In the genomic region with DNA sequence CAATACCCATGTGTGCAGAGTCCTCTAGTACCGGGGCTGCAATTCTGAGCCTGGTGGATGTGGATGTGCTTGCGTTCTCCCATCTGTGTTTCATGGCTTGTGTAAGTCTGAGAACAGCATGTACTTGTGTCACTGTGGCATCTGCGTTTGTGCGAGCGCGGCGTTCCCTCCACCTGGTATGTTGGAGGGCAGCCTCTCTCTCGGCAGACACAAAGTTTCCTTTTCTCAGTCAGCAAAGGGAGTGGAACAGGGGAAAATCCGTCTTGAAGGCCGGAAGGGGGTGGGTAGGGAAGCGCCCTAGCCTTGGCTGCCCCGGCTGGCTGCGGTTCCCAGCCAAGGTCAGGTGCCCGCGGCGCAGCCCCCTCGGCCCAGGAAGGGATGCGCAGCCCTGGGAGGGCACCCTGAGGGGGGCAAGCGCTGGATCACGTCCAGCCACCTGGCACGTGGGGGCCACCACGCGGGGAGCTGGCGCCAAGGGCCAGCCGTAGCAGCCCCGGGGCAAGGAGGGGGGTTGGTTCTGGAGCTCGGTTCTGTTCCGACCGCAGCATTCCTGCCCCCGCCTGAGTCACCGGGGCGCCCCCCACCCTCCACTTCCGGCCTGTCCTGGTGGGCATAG, we compare ENCODE assay signal across 8 mouse cellular contexts. TPM values are rescaled to one million over a fixed set of nuclear protein-coding genes. Genes with fewer than 3 reads are reported as not detected.
A peak's percentile ranks its signal among the peaks of the same experiment; 100 is the strongest.
DNase-seq lines count a peak whose midpoint lies in the region; ATAC-seq and TF ChIP-seq lines count a peak whose summit lies in the region.

No protein-coding gene starts in this region.

- H3K4me1 ChIP-seq in kidney, postnatal 0 days (replicated peaks; ENCODE audit: insufficient read depth, low read length) = peaks cover 19% of the 10 kb centered on the region
- H3K4me1 ChIP-seq in liver, embryonic 14.5 days (replicated peaks; ENCODE audit: control insufficient read depth in 2 of 2, insufficient read depth in 2 of 2, low read length in 1 of 2) = peaks cover 0 to 22% of the 10 kb centered on the region in 2 experiments; a peak in 2 of 4 replicates
- peaks cover 6% of the 10 kb centered on the region; the same call in 1 of the 2 replicates for H3K4me1 ChIP-seq in neural tube, embryonic 14.5 days (ENCODE audit: control insufficient read depth, insufficient read depth, low read length)

- peak overlapping the region; percentile 27 for H3K4me3 ChIP-seq in kidney, postnatal 0 days (replicated peaks; ENCODE audit: low read depth, low read length)
- peak overlapping the region in 1 of 2 experiments; percentile 35; a peak in 2 of 4 replicates for H3K4me3 ChIP-seq in liver, embryonic 14.5 days (ENCODE audit: insufficient read depth in 1 of 2, low read depth in 2 of 2, low read length in 2 of 2)
- peak overlapping the region; percentile 29 for H3K4me3 ChIP-seq in neural tube, embryonic 14.5 days (ENCODE audit: low read depth, low read length)

- H3K9me3 ChIP-seq in kidney, postnatal 0 days (replicated peaks; ENCODE audit: low read length) = no peaks in the 10 kb centered on the region
- H3K9me3 ChIP-seq in liver, embryonic 14.5 days (ENCODE audit: control insufficient read depth, low read length) = no peaks in the 10 kb centered on the region
- H3K9me3 ChIP-seq in neural tube, embryonic 14.5 days (ENCODE audit: control insufficient read depth, low read length) = no peaks in the 10 kb centered on the region

- TF ChIP-seq EP300 in liver, embryonic 14.5 days (IDR thresholded peaks at IDR 0.05; ENCODE audit: low read depth) = no peak

- peaks cover 14% of the 10 kb centered on the region for H3K36me3 ChIP-seq in kidney, postnatal 0 days (ENCODE audit: insufficient read depth, low read length)
- H3K36me3 ChIP-seq in liver, embryonic 14.5 days (replicated peaks; ENCODE audit: control insufficient read depth, insufficient read depth, low read depth) = no peaks in the 10 kb centered on the region
- no peaks in the 10 kb centered on the region for H3K36me3 ChIP-seq in neural tube, embryonic 14.5 days (ENCODE audit: control insufficient read depth, insufficient read depth, low read length)

- peak overlapping the region; percentile 80 for H3K27ac ChIP-seq in kidney, postnatal 0 days
- H3K27ac ChIP-seq in liver, embryonic 14.5 days = no peak overlapping the region
- no peak overlapping the region for H3K27ac ChIP-seq in neural tube, embryonic 14.5 days (ENCODE audit: low read depth, low read length)

- peak overlapping the region; percentile 49 for H3K9ac ChIP-seq in kidney, postnatal 0 days (ENCODE audit: low read depth, low read length)
- peak overlapping the region; percentile 47; the same call in 1 of the 2 replicates for H3K9ac ChIP-seq in liver, embryonic 14.5 days (replicated peaks)
- peak overlapping the region; percentile 42 for H3K9ac ChIP-seq in neural tube, embryonic 14.5 days (replicated peaks; ENCODE audit: low read depth, low read length)

- H3K4me2 ChIP-seq in kidney, postnatal 0 days (ENCODE audit: low read length) = peak overlapping the region; percentile 70
- H3K4me2 ChIP-seq in liver, embryonic 14.5 days (ENCODE audit: low read depth) = peak overlapping the region; percentile 60
- H3K4me2 ChIP-seq in neural tube, embryonic 14.5 days (ENCODE audit: low read depth, low read length) = peak overlapping the region; percentile 61

- no peak for DNase-seq in frontal cortex, postnatal 14 days (ENCODE audit: low spot score in 2 of 2)
- peak; percentile 71 for DNase-seq in brain, adult 2 months (ENCODE audit: low read depth, low spot score)
- peak; percentile 55 to 62 for DNase-seq in heart, adult 9 months (ENCODE audit: low spot score in 2 of 2)
- DNase-seq in kidney, postnatal 0 days (ENCODE audit: low spot score) = peak; percentile 65
- DNase-seq in liver, embryonic 14.5 days (ENCODE audit: low read depth in 3 of 3, low spot score in 3 of 3) = no peak
- no peak for DNase-seq in cerebellum, adult 9-11 months

- H3K27me3 ChIP-seq in kidney, postnatal 0 days (ENCODE audit: insufficient read depth, low read length) = no peaks in the 10 kb centered on the region
- H3K27me3 ChIP-seq in liver, embryonic 14.5 days (ENCODE audit: control insufficient read depth, insufficient read depth, low read length) = no peaks in the 10 kb centered on the region
- H3K27me3 ChIP-seq in neural tube, embryonic 14.5 days (ENCODE audit: control insufficient read depth, insufficient read depth, low read length) = no peaks in the 10 kb centered on the region

- WGBS in kidney, postnatal 0 days = 8% methylated on average over 20 of the region's 33 CpGs
- WGBS in liver, embryonic 14.5 days (ENCODE audit: insufficient replicate concordance) = 10% methylated on average over 33 of the region's 33 CpGs
- WGBS in neural tube, embryonic 14.5 days = 11% methylated on average over 32 of the region's 33 CpGs

- TF ChIP-seq CTCF in kidney, postnatal 0 days (IDR thresholded peaks at IDR 0.05; ENCODE audit: low read depth) = no peak
- TF ChIP-seq CTCF in liver, embryonic 14.5 days (IDR thresholded peaks at IDR 0.05; ENCODE audit: low read depth) = no peak

- peak; percentile 78 for ATAC-seq in frontal cortex, adult (ENCODE audit: low TSS enrichment)
- ATAC-seq in kidney, postnatal 0 days (replicated peaks; ENCODE audit: low FRiP score, low read depth) = peak; percentile 79
- 0 out of 2 replicates have a peak, but pooled peaks have one; percentile 30 for ATAC-seq in liver, embryonic 14.5 days (ENCODE audit: insufficient read depth)
- ATAC-seq in neural tube, embryonic 14.5 days (ENCODE audit: low read depth) = peak; percentile 72

RNA-seq across cellular contexts. Expression of a gene that starts 7.1 kb away (rescaled TPM):
- polyA plus RNA-seq in kidney, postnatal 0 days (2015; fragmentation: Nextera tagmentation; extraction: Ambion mirVana) = 95.7 and 110 TPM in 2 replicates
- 5.3 and 5.8 TPM in 2 replicates for polyA plus RNA-seq in liver, embryonic 14.5 days (2012; rRNA removed)
- polyA plus RNA-seq in liver, embryonic 14.5 days (2014; fragmentation: Nextera tagmentation; extraction: Ambion mirVana) = 11.8 and 12.7 TPM in 2 replicates
- 13.5 and 26.7 TPM in 2 replicates for polyA plus RNA-seq in neural tube, embryonic 14.5 days (2014; fragmentation: Nextera tagmentation; extraction: Ambion mirVana)

RNA-seq across cellular contexts. Expression of a gene that starts 26.9 kb away (rescaled TPM):
- 50.0 and 56.0 TPM in 2 replicates for polyA plus RNA-seq in kidney, postnatal 0 days (2015; fragmentation: Nextera tagmentation; extraction: Ambion mirVana)
- polyA plus RNA-seq in liver, embryonic 14.5 days (2012; rRNA removed) = 22.8 and 26.5 TPM in 2 replicates
- 36.5 and 39.1 TPM in 2 replicates for polyA plus RNA-seq in liver, embryonic 14.5 days (2014; fragmentation: Nextera tagmentation; extraction: Ambion mirVana)
- polyA plus RNA-seq in neural tube, embryonic 14.5 days (2014; fragmentation: Nextera tagmentation; extraction: Ambion mirVana) = 52.9 and 53.0 TPM in 2 replicates

RNA-seq across cellular contexts. Expression of a gene that starts 35.3 kb away (rescaled TPM):
- polyA plus RNA-seq in kidney, postnatal 0 days (2015; fragmentation: Nextera tagmentation; extraction: Ambion mirVana) = 25.4 and 26.7 TPM in 2 replicates
- 0.22 and 0.49 TPM in 2 replicates for polyA plus RNA-seq in liver, embryonic 14.5 days (2012; rRNA removed)
- 0.25 and 0.52 TPM in 2 replicates for polyA plus RNA-seq in liver, embryonic 14.5 days (2014; fragmentation: Nextera tagmentation; extraction: Ambion mirVana)
- polyA plus RNA-seq in neural tube, embryonic 14.5 days (2014; fragmentation: Nextera tagmentation; extraction: Ambion mirVana) = 1.7 and 2.3 TPM in 2 replicates

Comparison
In these comparisons a context has a peak if more than half of its experiments do, and no peak if none do; other contexts are left out.
1. DNase-seq: peak in brain, adult 2 months (single experiment), heart, adult 9 months (2 of 2) and kidney, postnatal 0 days (single experiment); none in frontal cortex, postnatal 14 days (0 of 2), liver, embryonic 14.5 days (0 of 3) and cerebellum, adult 9-11 months (single experiment).
2. Peak in every context shown above with its lines, with median percentiles within 50 percentile points of each other: ATAC-seq, H3K4me2 ChIP-seq and H3K9ac ChIP-seq.